Comparison of ENCODE assay signal across 30 mouse cellular contexts in the genomic region with DNA sequence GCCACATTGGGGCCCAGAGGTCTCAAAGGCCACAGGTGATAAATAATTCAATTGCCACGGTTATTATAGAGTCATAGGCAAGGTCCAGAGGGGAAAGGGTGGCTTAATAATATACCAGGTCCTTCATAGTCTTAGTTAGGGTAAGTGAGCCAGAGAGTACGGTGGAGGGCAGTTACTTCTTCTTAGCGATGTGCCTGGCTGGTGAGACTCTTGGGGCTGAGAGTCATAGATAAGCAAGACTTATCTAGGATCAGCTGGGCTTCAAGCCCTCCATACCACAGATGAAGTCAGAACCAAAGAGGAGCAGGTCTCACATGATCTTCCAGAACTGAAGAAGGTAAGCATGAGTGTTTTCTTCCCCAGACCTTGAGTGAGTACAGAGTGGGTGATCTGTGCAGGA. TPM values are rescaled to one million over a fixed set of nuclear protein-coding genes. Genes with fewer than 3 reads are reported as not detected.
"Had no signal": no experiment of that assay in that cellular context is flagged by ENCODE, and none has a peak within 500 bp of the region (broad histone marks: within the 10 kb centered on the region; RNA-seq: fewer than 3 reads in every experiment).

TSS of gene Olfr1393 (plus strand) at position 83 of the 400 bp plus-strand sequence.

- H3K36me3 ChIP-seq: heart, embryonic 10.5 days; heart, embryonic 12.5 days; hindbrain, embryonic 10.5 days; hindbrain, embryonic 12.5 days; intestine, embryonic 15.5 days; limb, embryonic 13.5 days; limb, embryonic 15.5 days; liver, embryonic 12.5 days had no signal

- H3K4me1 ChIP-seq: heart, embryonic 10.5 days; heart, embryonic 12.5 days; hindbrain, embryonic 10.5 days; intestine, embryonic 15.5 days; limb, embryonic 13.5 days; limb, embryonic 15.5 days; liver, embryonic 12.5 days had no signal

- H3K4me3 ChIP-seq: gastrocnemius, adult 2 months; heart, embryonic 10.5 days; heart, embryonic 12.5 days; hindbrain, embryonic 10.5 days; hindbrain, embryonic 12.5 days; intestine, embryonic 15.5 days; layer of hippocampus, adult 2 months; left cerebral cortex, adult 2 months; limb, embryonic 13.5 days; limb, embryonic 15.5 days; liver, embryonic 12.5 days had no signal

- H3K9ac ChIP-seq: heart, embryonic 12.5 days; hindbrain, embryonic 12.5 days; hindbrain, embryonic 14.5 days; intestine, embryonic 15.5 days; limb, embryonic 13.5 days; limb, embryonic 15.5 days; liver, embryonic 12.5 days had no signal

- H3K9me3 ChIP-seq: heart, embryonic 10.5 days; heart, embryonic 12.5 days; hindbrain, embryonic 10.5 days; hindbrain, embryonic 12.5 days; intestine, embryonic 15.5 days; limb, embryonic 13.5 days; limb, embryonic 15.5 days; liver, embryonic 12.5 days had no signal

- ATAC-seq: hindbrain, embryonic 16.5 days; inflammation-experienced regulatory T-cells, adult 6 months; intestine, embryonic 15.5 days; intestine, postnatal 0 days; liver, embryonic 12.5 days had no signal

- DNase-seq: gastrocnemius, adult 2 months; gastrocnemius, postnatal 10 days; gastrocnemius, postnatal 25 days; heart, adult 18-20 months; heart, postnatal 10 days; heart, postnatal 4 days; kidney, adult 8-10 months; kidney, postnatal 10 days; kidney, postnatal 25 days; kidney, postnatal 4 days; left cerebral cortex, postnatal 4 days had no signal

- H3K27ac ChIP-seq: gastrocnemius, adult 2 months; heart, embryonic 10.5 days; hindbrain, embryonic 10.5 days; hindbrain, embryonic 12.5 days; hindbrain, embryonic 14.5 days; intestine, embryonic 15.5 days; layer of hippocampus, adult 2 months; left cerebral cortex, adult 2 months; limb, embryonic 13.5 days; limb, embryonic 15.5 days; liver, embryonic 12.5 days had no signal

- H3K27me3 ChIP-seq: heart, embryonic 12.5 days; hindbrain, embryonic 12.5 days; intestine, embryonic 15.5 days; limb, embryonic 13.5 days; limb, embryonic 15.5 days; liver, embryonic 12.5 days had no signal

RNA-seq across cellular contexts. Expression of gene Olfr1393, which starts in this region (rescaled TPM):
- total RNA-seq: gastrocnemius, adult 2 months; granulocyte monocyte progenitor cell, adult 5-6 weeks; layer of hippocampus, adult 2 months; layer of hippocampus, postnatal 10 days; layer of hippocampus, postnatal 25 days had no signal
- polyA plus RNA-seq: heart, embryonic 10.5 days; hindbrain, embryonic 10.5 days; hindbrain, embryonic 12.5 days; hindbrain, embryonic 14.5 days; inflammation-experienced regulatory T-cells, adult 6 months; intestine, embryonic 15.5 days; intestine, postnatal 0 days; kidney, embryonic 16.5 days; limb, embryonic 11.5 days; limb, embryonic 13.5 days; limb, embryonic 15.5 days had no signal
